Mouse (Mus musculus) pancreas, adult 10 weeks (tissue): ENCODE measurements around the gene Rap1gds1. TPM values are rescaled to one million over a fixed set of nuclear protein-coding genes. Genes with fewer than 3 reads are reported as not detected.

Experiments used
- polyA plus RNA-seq: library from polyadenylated mRNA; stranded (reverse); fragments of 350-450 nt; fragmentation: Illumina TruSeq; extraction: RNeasy Lipid Tissue Mini Kit (QIAGEN cat#74804); gene quantifications from one replicate; pipeline ENCODE4 v1.2.3, GENCODE M21; 2015; ENCODE audit warnings: low read depth, low replicate concordance; ENCODE audit not compliant: insufficient read depth

Rap1gds1 gene
- polyA plus RNA-seq, result 6.4 TPM

DNA sequence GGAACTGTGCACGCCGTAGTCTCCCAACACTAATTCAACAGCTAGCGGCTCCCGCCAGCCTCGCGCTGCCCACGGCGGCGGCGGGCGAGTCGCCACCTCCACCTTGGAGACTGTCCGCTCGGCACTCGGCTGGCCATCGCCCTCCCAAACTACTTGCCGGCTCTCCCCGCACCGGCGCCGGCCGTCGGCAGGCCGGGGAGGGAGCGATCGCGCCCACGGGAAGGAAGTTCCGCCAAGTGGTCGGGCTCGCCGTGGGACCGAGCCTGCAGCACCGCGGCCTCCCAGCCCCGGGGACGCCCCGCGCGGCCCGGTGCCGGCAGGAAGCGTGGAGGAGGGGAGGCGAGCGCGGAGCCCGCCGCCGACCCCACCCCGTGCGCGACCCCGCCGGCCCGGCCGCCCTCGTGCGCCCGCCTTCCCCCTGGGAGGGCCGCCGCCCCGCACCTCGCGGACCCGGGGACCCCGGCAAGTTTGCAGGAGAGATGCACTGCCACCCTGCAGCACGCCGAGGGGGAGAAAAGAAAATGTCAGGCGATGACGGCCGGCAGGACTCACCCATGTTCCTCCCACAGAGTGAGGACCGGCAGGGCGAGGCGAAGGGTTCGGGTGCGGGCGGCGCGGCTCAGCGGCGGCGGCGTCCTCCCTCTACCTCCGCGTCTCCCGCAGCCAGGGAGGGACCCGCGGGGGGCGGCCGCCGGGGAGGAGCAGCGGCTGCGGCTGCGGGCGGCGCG, at the start of gene Rap1gds1:
Gene Rap1gds1, minus strand, starts transcription at position 718 of the 728 bp plus-strand sequence.

Other genes starting within 250 kb of the Rap1gds1 start
- not detected for gene Stpg2, start 130.5 kb upstream of the Rap1gds1 start, polyA plus RNA-seq